Mouse (Mus musculus) spleen, postnatal 10 days (tissue): ENCODE data around the gene Mthfsd.
"Not testable (repeated sequence)": the region's sequence is repeated elsewhere in the genome, so short reads cannot be mapped to it uniquely, and the experiment has no call there.

Source experiments
- DNase-seq, 2 experiments: peaks; one replicate each; pipeline ENCODE4 v3.0.0; 2021 to 2022; ENCODE audit warnings: low spot score in 2 of 2

The Mthfsd gene

GRCm38 (mm10) chr8:121107668-121108656 lies at the start of gene Mthfsd:
TSS of gene Mthfsd (minus strand) at chr8:121108392.
- DNase-seq: peak; percentile 89 to 98

GRCm38 (mm10) chr8:121156990-121157491 lies 48.8 kb upstream of the Mthfsd start:
- DNase-seq: no peak

DNA sequence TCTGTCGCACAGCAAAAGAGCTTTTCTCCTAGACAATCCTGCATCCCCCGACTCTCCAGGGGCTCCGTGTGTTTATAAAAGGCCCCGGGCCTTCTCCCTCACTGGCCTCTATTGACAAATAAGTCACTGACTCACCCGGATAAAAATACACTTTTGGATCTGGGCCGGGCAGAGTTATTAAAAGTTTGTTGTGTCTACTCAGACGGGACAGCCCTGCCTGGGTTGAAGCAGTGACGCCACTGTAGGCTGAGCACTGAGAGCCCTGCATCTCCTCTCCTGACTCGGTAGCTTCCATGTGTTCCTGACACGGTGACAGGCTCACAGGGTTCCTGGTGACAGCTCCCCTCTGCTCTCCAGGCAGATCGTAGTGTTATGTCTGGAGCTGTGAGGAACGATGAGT lies 44.2 kb upstream of the Mthfsd start:
- DNase-seq: no peak

GRCm38 (mm10) chr8:121148573-121149083 lies 40.4 kb upstream of the Mthfsd start:
- DNase-seq: no peak

DNA sequence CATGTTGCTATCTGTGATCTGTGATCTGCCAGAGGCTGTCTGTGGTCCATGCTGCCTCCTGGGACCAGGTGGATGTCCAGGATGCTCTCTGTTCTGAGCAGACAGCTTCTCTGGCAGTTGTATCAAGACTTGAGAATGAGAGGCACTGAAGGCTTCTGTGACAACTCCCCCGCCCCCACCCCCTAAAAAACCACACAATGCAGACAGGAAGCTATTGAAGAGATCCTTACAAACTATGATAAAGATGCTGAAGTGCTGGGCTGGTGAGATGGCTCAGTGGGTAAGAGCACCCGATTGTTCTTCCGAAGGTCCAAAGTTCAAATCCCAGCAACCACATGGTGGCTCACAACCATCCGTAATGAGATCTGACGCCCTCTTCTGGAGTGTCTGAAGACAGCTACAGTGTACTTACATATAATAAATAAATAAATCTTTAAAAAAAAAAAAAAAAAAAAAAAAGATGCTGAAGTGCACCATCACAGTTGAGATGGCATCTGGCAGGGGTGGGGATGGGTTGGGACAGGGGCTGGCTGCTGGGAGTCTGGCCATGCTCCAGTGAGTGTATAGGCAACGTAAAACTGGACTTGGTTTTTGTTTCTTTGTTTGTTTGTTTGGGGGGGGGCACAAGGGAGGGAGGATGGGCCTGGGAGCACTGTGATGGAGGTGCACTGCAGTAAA lies 37.4 kb upstream of the Mthfsd start:
- DNase-seq: not testable (repeated sequence)

DNA sequence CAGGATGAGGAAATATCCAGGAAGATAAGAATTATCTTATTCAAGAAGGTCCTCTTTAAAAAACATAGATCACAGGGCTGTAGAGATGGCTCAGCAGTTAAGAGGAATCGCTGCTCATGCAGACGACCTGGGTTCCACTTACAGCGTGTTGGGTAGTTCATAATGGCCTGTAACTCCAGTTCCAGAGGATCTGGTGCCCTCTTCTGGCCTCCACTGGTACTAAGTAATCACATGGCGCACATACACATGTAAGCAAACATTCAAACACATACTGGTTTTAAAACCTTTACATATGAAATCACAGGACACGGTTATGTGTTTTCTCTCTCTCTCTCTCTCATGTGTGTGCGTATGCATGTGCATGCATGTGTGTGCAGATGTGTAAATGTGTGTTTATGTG lies 28.7 kb upstream of the Mthfsd start:
- no peak for DNase-seq

DNA sequence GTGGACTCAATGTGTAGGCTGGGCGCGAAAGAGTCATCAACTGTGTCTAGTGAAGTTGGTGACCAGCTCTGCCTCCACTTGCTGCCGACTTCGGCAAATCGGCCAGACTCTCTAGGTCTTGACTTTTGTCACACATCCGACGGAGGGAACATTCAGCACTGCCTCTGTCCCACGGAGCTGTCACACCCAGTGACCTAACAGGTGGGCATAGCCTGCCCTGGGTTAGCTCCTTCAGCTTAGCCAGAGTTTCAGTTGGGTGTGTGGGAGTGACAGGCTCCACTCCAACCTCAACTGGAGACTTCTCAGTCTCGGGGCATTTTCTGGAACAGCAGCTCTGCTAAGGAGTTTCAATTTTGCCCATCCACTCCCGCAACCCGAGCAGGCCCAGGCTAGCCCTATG lies 26.3 kb upstream of the Mthfsd start:
- no peak for DNase-seq

DNA sequence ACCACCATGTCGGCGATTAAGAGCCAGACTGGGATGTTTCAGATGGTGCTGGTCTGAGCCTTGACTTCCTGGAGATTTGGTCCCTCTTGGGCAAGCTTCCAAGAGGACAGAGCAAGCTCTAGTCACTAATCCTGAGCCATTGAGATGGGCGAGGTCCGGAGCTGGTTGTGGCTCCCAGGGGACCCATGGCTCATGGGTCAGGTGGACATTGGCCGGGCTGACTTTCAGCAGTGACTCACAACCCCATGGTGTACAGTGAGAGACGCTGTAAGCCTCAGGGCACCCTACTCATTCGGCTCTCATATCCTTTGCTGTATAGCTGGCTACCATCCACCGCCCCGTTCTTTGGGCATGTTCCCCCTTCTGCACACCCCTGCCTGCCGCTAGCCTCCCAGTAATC lies 25.9 kb upstream of the Mthfsd start:
- no peak for DNase-seq

DNA sequence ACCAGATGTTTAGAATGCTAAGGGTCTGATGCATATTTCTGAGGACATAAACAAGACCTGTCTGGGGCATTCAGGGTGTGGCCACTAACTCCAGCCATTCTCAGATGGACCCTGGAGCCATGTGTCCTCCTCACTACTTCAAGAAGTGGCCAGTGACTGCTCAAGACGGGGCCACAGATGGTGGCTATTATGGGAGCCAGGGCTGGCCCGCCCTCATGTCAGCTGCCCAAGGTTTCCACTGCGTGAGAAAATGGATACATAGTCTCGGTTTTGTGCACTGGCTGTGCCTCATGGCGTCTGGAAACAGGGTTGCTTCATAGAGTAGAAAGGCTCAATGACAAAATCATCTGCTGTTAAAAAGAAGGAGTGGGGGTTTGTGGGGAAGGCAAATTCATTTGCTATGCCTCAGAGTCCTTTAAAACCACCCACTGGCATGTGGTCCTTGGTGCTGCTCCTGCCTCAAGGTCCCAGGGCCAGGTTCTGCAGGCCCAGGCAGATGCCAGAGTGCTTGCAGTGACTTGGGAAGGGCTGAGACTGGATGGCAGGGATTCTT lies 24.8 kb upstream of the Mthfsd start:
- no peak for DNase-seq

- DNase-seq: peak in 1 of 2 experiments; percentile 34
Measured at GRCm38 (mm10) chr8:121130522-121130921, 22.3 kb upstream of the Mthfsd start.

DNA sequence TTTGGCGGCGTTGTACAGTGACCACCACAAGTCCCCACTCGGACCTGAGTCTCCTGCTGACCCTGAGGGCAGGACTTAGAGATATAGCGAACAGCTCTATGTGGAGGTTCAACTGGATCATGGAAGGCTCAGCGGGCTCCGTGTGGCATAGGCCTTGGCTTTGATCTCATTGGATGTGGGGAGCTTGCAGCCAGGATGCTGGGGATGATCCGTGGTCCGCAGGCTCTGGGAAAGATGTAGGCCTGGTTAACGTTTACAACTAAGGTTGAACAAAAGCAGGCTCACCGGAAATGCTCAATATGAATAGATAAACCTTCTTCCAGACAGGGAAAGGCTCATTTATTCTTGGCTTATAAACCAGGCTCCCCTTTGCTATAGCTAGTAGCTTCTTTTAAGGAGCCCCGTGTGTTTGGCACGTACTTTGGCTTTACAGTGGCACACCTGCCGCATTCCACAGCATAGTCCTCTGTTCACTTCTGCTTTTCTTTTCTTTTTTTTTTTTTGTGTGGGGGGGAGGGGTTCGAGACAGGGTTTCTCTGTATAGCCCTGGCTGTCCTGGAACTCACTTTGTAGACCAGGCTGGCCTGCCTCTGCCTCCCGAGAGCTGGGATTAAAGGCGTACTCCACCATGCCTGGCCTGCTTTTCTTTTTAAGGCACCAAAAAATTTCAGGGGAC lies 21.2 kb upstream of the Mthfsd start:
- no peak for DNase-seq

- no peak for DNase-seq
Measured at GRCm38 (mm10) chr8:121128531-121129264, 20.5 kb upstream of the Mthfsd start.

DNA sequence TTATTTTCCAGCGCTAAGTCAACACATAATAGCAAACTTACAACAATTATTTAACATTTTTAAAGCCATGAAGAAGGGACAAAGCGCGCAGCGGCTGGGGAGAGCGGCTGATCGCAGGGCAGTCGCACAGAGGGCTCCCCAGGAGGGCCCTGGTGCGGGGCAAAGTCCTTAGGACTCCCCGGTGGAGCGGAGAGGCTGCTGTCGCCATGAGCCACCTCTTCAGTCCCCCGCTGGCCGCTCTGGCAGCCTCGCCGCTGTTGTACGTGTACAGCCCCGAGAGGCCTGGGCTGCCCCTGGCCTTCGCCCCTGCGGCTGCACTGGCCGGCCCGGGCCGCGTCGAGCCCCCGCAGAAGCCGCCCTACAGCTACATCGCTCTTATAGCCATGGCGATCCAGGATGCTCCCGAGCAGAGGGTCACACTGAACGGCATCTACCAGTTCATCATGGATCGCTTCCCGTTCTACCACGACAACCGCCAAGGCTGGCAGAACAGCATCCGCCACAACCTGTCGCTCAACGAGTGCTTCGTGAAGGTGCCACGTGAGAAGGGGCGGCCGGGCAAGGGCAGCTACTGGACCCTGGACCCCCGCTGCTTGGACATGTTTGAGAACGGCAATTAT lies 19.7 kb upstream of the Mthfsd start, which contains the start of gene Foxl1:
Gene Foxl1, plus strand, starts transcription at position 185 of the 620 bp plus-strand sequence.
- DNase-seq: no peak

DNA sequence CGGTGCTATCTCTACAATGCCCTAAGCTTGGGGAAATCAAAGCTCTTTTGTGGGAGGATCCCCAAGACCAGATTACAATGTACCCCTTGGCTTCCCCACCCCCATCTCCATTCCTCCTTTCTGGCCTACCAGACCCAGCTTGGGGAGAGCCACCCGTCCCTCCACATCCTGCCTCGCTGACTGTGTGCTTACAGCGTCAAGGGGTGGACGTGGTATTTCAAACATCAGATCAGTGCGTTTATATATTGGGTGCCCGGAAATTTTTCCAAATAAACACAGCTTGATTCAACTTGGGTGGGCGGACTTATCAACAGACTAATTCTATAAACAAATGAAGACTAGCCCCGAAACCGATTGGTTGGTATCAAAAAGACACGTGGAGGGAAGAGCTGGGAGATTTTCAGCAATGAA lies 19.1 kb upstream of the Mthfsd start:
- no peak for DNase-seq

GRCm38 (mm10) chr8:121126694-121127093 lies 18.5 kb upstream of the Mthfsd start:
- no peak for DNase-seq

GRCm38 (mm10) chr8:121126191-121126590 lies 18.0 kb upstream of the Mthfsd start:
- DNase-seq: no peak

- peak in 1 of 2 experiments; percentile 28 for DNase-seq
Measured at GRCm38 (mm10) chr8:121125311-121125876, 17.2 kb upstream of the Mthfsd start.

DNA sequence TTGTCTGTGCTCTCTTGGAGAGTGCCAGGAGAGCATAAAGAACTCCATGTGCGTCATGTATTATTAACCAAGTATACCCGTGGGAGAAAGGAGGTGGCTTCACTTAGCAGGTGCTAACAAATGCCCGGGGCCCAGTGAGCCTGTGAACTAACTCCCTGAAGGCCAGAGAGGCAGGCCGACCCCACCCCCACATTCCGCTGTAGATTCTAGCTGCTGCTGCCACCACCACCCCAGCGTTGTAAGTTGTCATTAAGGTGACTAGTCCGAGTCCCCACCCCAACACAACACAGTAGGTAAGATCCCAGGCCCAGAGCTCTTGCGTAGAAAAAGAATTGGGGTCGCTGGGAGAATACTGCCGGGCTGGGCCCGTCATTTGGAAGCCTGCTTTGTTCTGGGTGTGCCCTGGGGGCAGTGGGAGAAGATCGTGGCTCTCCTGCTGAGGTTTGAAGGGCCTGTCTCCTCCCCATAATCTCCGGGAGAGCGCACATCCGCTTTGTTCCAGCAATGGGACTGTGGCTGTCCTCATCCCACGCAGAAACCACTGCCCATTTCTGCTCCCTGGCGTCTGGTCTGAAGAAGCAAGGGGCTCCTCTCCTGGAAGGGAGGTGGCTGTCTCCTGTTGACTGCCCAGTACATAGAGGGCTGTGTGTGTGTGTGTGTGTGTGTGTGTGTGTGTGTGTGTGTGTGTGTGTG lies 16.5 kb upstream of the Mthfsd start:
- DNase-seq: no peak

- DNase-seq: no peak
Measured at GRCm38 (mm10) chr8:121123113-121123512, 14.9 kb upstream of the Mthfsd start.
